Comparison of ENCODE assay signal across 10 mouse cellular contexts in genomic region chr9:70855868-70856267, GRCm38 (mm10).
A peak's percentile ranks its signal among the peaks of the same experiment; 100 is the strongest.
DNase-seq lines count a peak whose midpoint lies in the region; ATAC-seq and TF ChIP-seq lines count a peak whose summit lies in the region.
"Had no signal": no experiment of that assay in that cellular context is flagged by ENCODE, and none has a peak within 500 bp of the region (broad histone marks: within the 10 kb centered on the region; RNA-seq: fewer than 3 reads in every experiment).

No protein-coding gene starts in this region.

- H3K9me3 ChIP-seq in embryonic facial prominence, embryonic 14.5 days (ENCODE audit: control insufficient read depth, low read length), result no peaks in the 10 kb centered on the region
- no peaks in the 10 kb centered on the region for H3K9me3 ChIP-seq in embryonic facial prominence, embryonic 10.5 days
- H3K9me3 ChIP-seq in lung, embryonic 15.5 days, result no peaks in the 10 kb centered on the region
- no peaks in the 10 kb centered on the region for H3K9me3 ChIP-seq in heart, embryonic 13.5 days
- H3K9me3 ChIP-seq: midbrain, embryonic 12.5 days had no signal

- no peak overlapping the region for H3K4me2 ChIP-seq in embryonic facial prominence, embryonic 14.5 days (ENCODE audit: low read depth, low read length)
- no peak overlapping the region for H3K4me2 ChIP-seq in lung, embryonic 15.5 days
- 0 out of 2 replicates have a peak overlapping the region, but pooled peaks have one; percentile 22 for H3K4me2 ChIP-seq in heart, embryonic 13.5 days
- H3K4me2 ChIP-seq: midbrain, embryonic 12.5 days had no signal

- no peak for TF ChIP-seq CTCF in lung, adult 2 months (IDR thresholded peaks at IDR 0.05; ENCODE audit: insufficient read depth, low read length)

- no peak overlapping the region for H3K9ac ChIP-seq in embryonic facial prominence, embryonic 14.5 days (ENCODE audit: low read depth, low read length)
- no peak overlapping the region for H3K9ac ChIP-seq in lung, embryonic 15.5 days
- H3K9ac ChIP-seq in heart, embryonic 13.5 days, result peak overlapping the region; percentile 45; the same call in 1 of the 2 replicates
- H3K9ac ChIP-seq: midbrain, embryonic 12.5 days had no signal

- no peak; the same call in 1 of the 2 replicates for ATAC-seq in embryonic facial prominence, embryonic 14.5 days (ENCODE audit: low read depth)
- ATAC-seq in lung, embryonic 15.5 days (ENCODE audit: borderline replicate concordance, extremely low read depth, low FRiP score, low TSS enrichment), result peak; percentile 74; the same call in 1 of the 2 replicates
- peak; percentile 56; the same call in 1 of the 2 replicates for ATAC-seq in heart, embryonic 13.5 days (ENCODE audit: extremely low read depth, insufficient number of reproducible peaks, low FRiP score, low TSS enrichment)
- ATAC-seq in megakaryocyte progenitor cell, adult 5-6 weeks (replicated peaks; ENCODE audit: poor library complexity), result peak; percentile 89

- no peak overlapping the region for H3K4me3 ChIP-seq in embryonic facial prominence, embryonic 14.5 days (ENCODE audit: low read depth, low read length)
- no peak overlapping the region for H3K4me3 ChIP-seq in embryonic facial prominence, embryonic 10.5 days
- no peak overlapping the region for H3K4me3 ChIP-seq in lung, embryonic 15.5 days
- H3K4me3 ChIP-seq in lung, adult 2 months (replicated peaks; ENCODE audit: extremely low read depth, low read depth, low read length), result no peak overlapping the region
- H3K4me3 ChIP-seq in heart, embryonic 13.5 days, result no peak overlapping the region
- H3K4me3 ChIP-seq: midbrain, embryonic 12.5 days had no signal

- no peaks in the 10 kb centered on the region for H3K4me1 ChIP-seq in embryonic facial prominence, embryonic 14.5 days (ENCODE audit: control insufficient read depth, insufficient read depth, low read length)
- peaks cover 10% of the 10 kb centered on the region; the same call in 1 of the 2 replicates for H3K4me1 ChIP-seq in embryonic facial prominence, embryonic 10.5 days
- peaks cover 13% of the 10 kb centered on the region for H3K4me1 ChIP-seq in lung, embryonic 15.5 days
- H3K4me1 ChIP-seq in lung, adult 2 months (ENCODE audit: control insufficient read depth, insufficient read depth, low read length), result no peaks in the 10 kb centered on the region
- H3K4me1 ChIP-seq in heart, embryonic 13.5 days, result peaks cover 28% of the 10 kb centered on the region
- H3K4me1 ChIP-seq: midbrain, embryonic 12.5 days had no signal

- H3K27me3 ChIP-seq in embryonic facial prominence, embryonic 14.5 days (replicated peaks; ENCODE audit: control insufficient read depth, insufficient read depth, low read length), result no peaks in the 10 kb centered on the region
- no peaks in the 10 kb centered on the region for H3K27me3 ChIP-seq in embryonic facial prominence, embryonic 10.5 days (replicated peaks; ENCODE audit: low read depth, poor library complexity, severe bottlenecking)
- no peaks in the 10 kb centered on the region for H3K27me3 ChIP-seq in lung, embryonic 15.5 days
- no peaks in the 10 kb centered on the region for H3K27me3 ChIP-seq in heart, embryonic 13.5 days (replicated peaks)
- H3K27me3 ChIP-seq: midbrain, embryonic 12.5 days had no signal

- 76% methylated on average over 6 of the region's 6 CpGs for WGBS in embryonic facial prominence, embryonic 14.5 days
- 90% methylated on average over 6 of the region's 6 CpGs for WGBS in embryonic facial prominence, embryonic 10.5 days
- WGBS in lung, embryonic 15.5 days, result 34% methylated on average over 6 of the region's 6 CpGs
- WGBS in lung, adult 2 months, result 58% methylated on average over 6 of the region's 6 CpGs
- 27% methylated on average over 6 of the region's 6 CpGs for WGBS in heart, embryonic 13.5 days

- no peak for TF ChIP-seq POLR2A in lung, adult 2 months (IDR thresholded peaks at IDR 0.05; ENCODE audit: borderline replicate concordance, extremely low read depth, low read depth, low read length)

- no peak overlapping the region for H3K27ac ChIP-seq in embryonic facial prominence, embryonic 14.5 days (replicated peaks; ENCODE audit: low read depth, low read length)
- no peak overlapping the region for H3K27ac ChIP-seq in embryonic facial prominence, embryonic 10.5 days (replicated peaks)
- H3K27ac ChIP-seq in lung, embryonic 15.5 days, result 0 out of 2 replicates have a peak overlapping the region, but pooled peaks have one; percentile 18
- peak overlapping the region; percentile 60; the same call in 1 of the 2 replicates for H3K27ac ChIP-seq in heart, embryonic 13.5 days (replicated peaks)
- H3K27ac ChIP-seq: midbrain, embryonic 12.5 days had no signal

- no peaks in the 10 kb centered on the region for H3K36me3 ChIP-seq in embryonic facial prominence, embryonic 14.5 days (ENCODE audit: control insufficient read depth, insufficient read depth, low read length)
- no peaks in the 10 kb centered on the region for H3K36me3 ChIP-seq in embryonic facial prominence, embryonic 10.5 days (replicated peaks)
- H3K36me3 ChIP-seq in lung, embryonic 15.5 days, result no peaks in the 10 kb centered on the region
- H3K36me3 ChIP-seq in heart, embryonic 13.5 days, result no peaks in the 10 kb centered on the region
- H3K36me3 ChIP-seq: midbrain, embryonic 12.5 days had no signal

- DNase-seq in embryonic facial prominence, embryonic 14.5 days (ENCODE audit: low spot score), result peak; percentile 54
- no peak for DNase-seq in embryonic facial prominence, embryonic 10.5 days (ENCODE audit: low spot score)
- DNase-seq in lung, adult 2 months, result no peak
- no peak for DNase-seq in layer of hippocampus, adult 11-12 months (ENCODE audit: low spot score)
- DNase-seq in kidney, adult 11 months, result no peak
- DNase-seq: right cerebral cortex, postnatal 14 days had no signal

Comparison
In these comparisons a context has a peak if more than half of its experiments do, and no peak if none do; other contexts are left out.
1. H3K27ac ChIP-seq: peak in lung, embryonic 15.5 days (single experiment) and heart, embryonic 13.5 days (single experiment); none in embryonic facial prominence, embryonic 14.5 days (single experiment) and embryonic facial prominence, embryonic 10.5 days (single experiment).